Mouse (Mus musculus): ENCODE measurements around the gene Csn1s2a.
"Not testable (repeated sequence)": the region's sequence is repeated elsewhere in the genome, so short reads cannot be mapped to it uniquely, and the experiment has no call there.

Gene Csn1s2a

GRCm38 (mm10) chr5:87774267-87774666 is at the start of gene Csn1s2a:
Gene Csn1s2a, plus strand, starts transcription at chr5:87774567.
- DNase-seq (ENCODE audit: low read depth): no peak

GRCm38 (mm10) chr5:87734821-87735220 is 39.5 kb upstream of the Csn1s2a start:
- no peak for DNase-seq (ENCODE audit: low read depth)

- no peak for DNase-seq (ENCODE audit: low read depth)
Observed at GRCm38 (mm10) chr5:87753471-87753870, 20.9 kb upstream of the Csn1s2a start.

GRCm38 (mm10) chr5:87764546-87764945 is 9.8 kb upstream of the Csn1s2a start:
- no peak for DNase-seq (ENCODE audit: low read depth)

GRCm38 (mm10) chr5:87772151-87772550 is 2.2 kb upstream of the Csn1s2a start:
- DNase-seq (ENCODE audit: low read depth): not testable (repeated sequence)

- DNase-seq (ENCODE audit: low read depth): no peak
Observed at GRCm38 (mm10) chr5:87782731-87783130, 8.4 kb downstream of the Csn1s2a start.

- DNase-seq (ENCODE audit: low read depth): no peak
Observed at GRCm38 (mm10) chr5:87807782-87808181, 33.4 kb downstream of the Csn1s2a start, which contains the start of gene Csn1s2b. Gene Csn1s2b, plus strand, starts transcription at chr5:87808082.

- no peak for DNase-seq (ENCODE audit: low read depth)
Observed at GRCm38 (mm10) chr5:87809253-87809652, 34.9 kb downstream of the Csn1s2a start.

- no peak for DNase-seq (ENCODE audit: low read depth)
Observed at GRCm38 (mm10) chr5:87825386-87825785, 51.0 kb downstream of the Csn1s2a start, which contains the start of gene Prr27. Gene Prr27, plus strand, starts transcription at chr5:87825686.

All from fibroblast of lung, adult 2 months (primary cell).